ENCODE assay signal across 8 mouse cellular contexts in the genomic region with DNA sequence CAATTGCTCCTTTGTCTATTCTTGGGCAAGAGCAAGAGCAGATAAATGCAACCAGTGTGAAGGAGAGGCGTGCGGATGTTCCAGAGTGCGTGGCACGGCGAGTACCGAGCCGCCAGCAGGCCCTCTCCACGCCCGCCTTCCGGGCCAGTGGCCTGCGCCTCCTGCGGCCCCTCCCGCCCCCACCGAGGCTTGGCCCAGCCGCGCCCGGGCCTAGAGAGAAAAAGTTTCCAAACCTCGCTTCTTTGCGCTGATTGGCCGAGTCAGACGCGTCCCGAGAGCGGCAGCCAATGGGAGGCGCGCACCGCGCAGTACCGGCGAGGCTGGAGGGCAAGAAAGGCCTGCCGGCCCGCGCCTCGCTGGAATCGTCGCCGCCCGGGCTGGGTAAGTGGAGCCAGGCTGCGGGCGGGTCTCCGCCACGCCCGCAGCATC. TPM values are rescaled to one million over a fixed set of nuclear protein-coding genes. Genes with fewer than 3 reads are reported as not detected.
DNase-seq lines count a peak whose midpoint lies in the region; ATAC-seq lines count a peak whose summit lies in the region.

A gene (plus strand): TSS at position 288 of the 429 bp plus-strand sequence.
A gene (minus strand): TSS at position 364 of the 429 bp plus-strand sequence.

- intact Hi-C loops in left cerebral cortex, postnatal 10 days (cut with DNase I), result no loop called here

- peak; percentile 98 for DNase-seq in adrenal gland, adult 2 months
- peak; percentile 98 for DNase-seq in embryo, embryonic 11 days
- DNase-seq in gastrocnemius, postnatal 25 days, result peak; percentile 96
- peak; percentile 66 to 93 for DNase-seq in left cerebral cortex, postnatal 10 days (ENCODE audit: extremely low spot score in 1 of 2, low spot score in 2 of 2)
- DNase-seq in right cerebral cortex, postnatal 14 days, result peak; percentile 69
- DNase-seq in urinary bladder, postnatal 25 days (ENCODE audit: low spot score), result peak; percentile 80

- ATAC-seq in inflammation-experienced regulatory T-cells, adult 6 months, result peak; percentile 71
- ATAC-seq in megakaryocyte progenitor cell, adult 5-6 weeks (replicated peaks; ENCODE audit: poor library complexity), result peak; percentile 69

RNA-seq across cellular contexts. Expression of the first gene that starts in this region (rescaled TPM):
- 10 to 100 TPM; 35.8 to 45.5 TPM for total RNA-seq in adrenal gland, adult 2 months (2021)
- 36.3 and 39.3 TPM in 2 replicates for polyA plus RNA-seq in adrenal gland, adult 2 months (2012; rRNA removed)
- 10 to 100 TPM; 24.3 to 27.0 TPM for total RNA-seq in gastrocnemius, postnatal 25 days (2021)
- 100 to 1,000 TPM in 1 of 3 experiments, 10 to 100 TPM in 2; 88.3 to 134 (median 98.5) TPM for polyA plus RNA-seq in inflammation-experienced regulatory T-cells, adult 6 months (2017; shearing (Covaris generic))
- total RNA-seq in left cerebral cortex, postnatal 10 days (2021), result 10 to 100 TPM; 13.2 to 17.0 TPM
- 38.3 and 40.9 TPM in 2 replicates for total RNA-seq in megakaryocyte progenitor cell, adult 5-6 weeks (2015)
- 63.6 and 71.7 TPM in 2 replicates for total RNA-seq in megakaryocyte progenitor cell, adult 5-6 weeks (2017)

RNA-seq across cellular contexts. Expression of the second gene that starts in this region (rescaled TPM):
- 100 to 1,000 TPM in 1 of 2 experiments, 10 to 100 TPM in 1; 84.4 to 127 TPM for total RNA-seq in adrenal gland, adult 2 months (2021)
- 13.2 and 17.0 TPM in 2 replicates for polyA plus RNA-seq in adrenal gland, adult 2 months (2012; rRNA removed)
- 10 to 100 TPM; 16.4 to 18.7 TPM for total RNA-seq in gastrocnemius, postnatal 25 days (2021)
- 10 to 100 TPM; 31.1 to 35.7 (median 32.0) TPM for polyA plus RNA-seq in inflammation-experienced regulatory T-cells, adult 6 months (2017; shearing (Covaris generic))
- total RNA-seq in left cerebral cortex, postnatal 10 days (2021), result 10 to 100 TPM; 44.1 to 44.2 TPM
- 32.7 and 35.1 TPM in 2 replicates for total RNA-seq in megakaryocyte progenitor cell, adult 5-6 weeks (2015)
- 19.4 and 26.5 TPM in 2 replicates for total RNA-seq in megakaryocyte progenitor cell, adult 5-6 weeks (2017)

Comparison
In these comparisons a context has a peak if more than half of its experiments do, and no peak if none do; other contexts are left out.
1. Peak in every context shown above with its lines: DNase-seq and ATAC-seq.